Mouse (Mus musculus) kidney, embryonic 16.5 days (tissue): ENCODE results near the gene Mrpl55. TPM values are rescaled to one million over a fixed set of nuclear protein-coding genes. Genes with fewer than 3 reads are reported as not detected.
A peak's percentile ranks its signal among the peaks of the same experiment; 100 is the strongest.

ENCODE experiments used
- ATAC-seq: fragments of 200-750 bp; cut with Nextera tagmentation; 2 replicates; pipeline ENCODE4 v1.8.0; 2017; ENCODE audit warnings: moderate TSS enrichment; ENCODE audit not compliant: low FRiP score, low TSS enrichment
- H3K27ac ChIP-seq: fragments of 300-500 bp; sonication (generic); 2 replicates; pipeline ENCODE4 v1.5.1; 2014; ENCODE audit warnings: low read length
- H3K27me3 ChIP-seq: fragments of 300-500 bp; sonication (generic); 2 replicates; pipeline ENCODE4 v1.6.1; 2014; ENCODE audit warnings: low read length, control low read depth, mixed read lengths; ENCODE audit not compliant: insufficient read depth
- H3K36me3 ChIP-seq: fragments of 300-500 bp; sonication (generic); 2 replicates; pipeline ENCODE4 v1.6.1; 2014; ENCODE audit warnings: low read length, control low read depth, mixed read lengths; ENCODE audit not compliant: insufficient read depth
- H3K4me1 ChIP-seq: fragments of 300-500 bp; sonication (generic); 2 replicates; pipeline ENCODE4 v1.6.1; 2014; ENCODE audit warnings: low read length, control low read depth, mixed read lengths; ENCODE audit not compliant: insufficient read depth
- H3K4me2 ChIP-seq: fragments of 300-500 bp; sonication (generic); replicated peaks from 2 replicates; pipeline ENCODE4 v1.6.1; 2014; ENCODE audit warnings: low read depth, low read length
- H3K4me3 ChIP-seq: fragments of 300-500 bp; sonication (generic); 2 replicates; pipeline ENCODE4 v1.5.1; 2014; ENCODE audit warnings: mild to moderate bottlenecking, low read length
- H3K9ac ChIP-seq: fragments of 300-500 bp; sonication (generic); replicated peaks from 2 replicates; pipeline ENCODE4 v1.6.1; 2014; ENCODE audit warnings: low read length
- H3K9me3 ChIP-seq: fragments of 300-500 bp; sonication (generic); 2 replicates; pipeline ENCODE4 v1.6.1; 2016; ENCODE audit warnings: low read length, control low read depth
- WGBS: fragments of 180-500 bp; shearing (Covaris S2); extraction: QIAGEN DNeasy Blood & Tissue Kit; methylation state at CpG from one replicate; pipeline ENCODE4 v1.1.7; 2014; 5-methylcytosine and 5-hydroxymethylcytosine counted together
- polyA plus RNA-seq: library from polyadenylated mRNA; unstranded; fragments of >200 nt; fragmentation: Nextera tagmentation; extraction: Ambion mirVana; gene quantifications from 2 replicates; pipeline ENCODE4 v1.2.1, GENCODE M21; 2015

Gene Mrpl55
- polyA plus RNA-seq, 1 experiment from 2014 or later = 104 TPM

- Histone ChIP-seq H3K36me3 (peaks cover 3% of the 10 kb centered on the region; the same call in 1 of the 2 replicates), H3K27me3 (no peaks in the 10 kb centered on the region), H3K27ac (no peak overlapping the region), H3K9me3 (no peaks in the 10 kb centered on the region), H3K4me1 (peaks cover 43% of the 10 kb centered on the region), H3K4me3 (peak overlapping the region; percentile 85), H3K9ac (peak overlapping the region; percentile 98), H3K4me2 (peak overlapping the region; percentile 86)
- no peak for ATAC-seq
- WGBS = 25% methylated on average over 3 of the region's 3 CpGs
Measured at GRCm38 (mm10) chr11:59226251-59226650, 24.0 kb downstream of the Mrpl55 start.

- Histone ChIP-seq H3K9me3 (no peaks in the 10 kb centered on the region), H3K27ac (peak overlapping the region; percentile 99), H3K4me3 (peak overlapping the region; percentile 85), H3K36me3 (peaks cover 3% of the 10 kb centered on the region; the same call in 1 of the 2 replicates), H3K4me1 (peaks cover 43% of the 10 kb centered on the region), H3K9ac (peak overlapping the region; percentile 98), H3K27me3 (no peaks in the 10 kb centered on the region), H3K4me2 (peak overlapping the region; percentile 86)
- ATAC-seq = no peak
- WGBS = 2% methylated on average over 21 of the region's 21 CpGs
Measured at GRCm38 (mm10) chr11:59226787-59227603, 24.7 kb downstream of the Mrpl55 start.

- under 1% methylated on average over 51 of the region's 51 CpGs for WGBS
- H3K9ac ChIP-seq = peak overlapping the region; percentile 98
- peak; percentile 81 for ATAC-seq
- H3K4me2 ChIP-seq = peak overlapping the region; percentile 86
- H3K27ac ChIP-seq = peak overlapping the region; percentile 99
- peaks cover 3% of the 10 kb centered on the region; the same call in 1 of the 2 replicates for H3K36me3 ChIP-seq
- H3K4me1 ChIP-seq = peaks cover 42% of the 10 kb centered on the region
- H3K9me3 ChIP-seq = no peaks in the 10 kb centered on the region
- H3K27me3 ChIP-seq = no peaks in the 10 kb centered on the region
- peak overlapping the region; percentile 85 for H3K4me3 ChIP-seq
Measured at GRCm38 (mm10) chr11:59227604-59228121, 25.4 kb downstream of the Mrpl55 start.

- Histone ChIP-seq H3K9ac (peak within 1 kb of the TSS; percentile 98), H3K4me1 (peaks cover 39% of the 10 kb centered on the region), H3K9me3 (no peaks in the 10 kb centered on the region), H3K27ac (peak within 1 kb of the TSS; percentile 99), H3K4me2 (peak within 1 kb of the TSS; percentile 86), H3K4me3 (peak within 1 kb of the TSS; percentile 85), H3K36me3 (peaks cover under 1% of the 10 kb centered on the region; the same call in 1 of the 2 replicates), H3K27me3 (no peaks in the 10 kb centered on the region)
- WGBS = 4% methylated on average over 58 of the region's 59 CpGs
- ATAC-seq = peak; percentile 97
Measured at GRCm38 (mm10) chr11:59228122-59228953, 26.1 kb downstream of the Mrpl55 start, which contains the start of gene Arf1. Arf1 (minus strand) TSS chr11:59228270.

- H3K36me3 ChIP-seq = no peaks in the 10 kb centered on the region
- H3K9ac ChIP-seq = no peak overlapping the region
- H3K27me3 ChIP-seq = no peaks in the 10 kb centered on the region
- H3K9me3 ChIP-seq = no peaks in the 10 kb centered on the region
- no peak overlapping the region for H3K4me2 ChIP-seq
- H3K4me3 ChIP-seq = no peak overlapping the region
- WGBS = 9% methylated on average over 7 of the region's 7 CpGs
- no peak overlapping the region for H3K27ac ChIP-seq
- ATAC-seq = no peak
- peaks cover 25% of the 10 kb centered on the region for H3K4me1 ChIP-seq
Measured at GRCm38 (mm10) chr11:59230144-59230760, 28.0 kb downstream of the Mrpl55 start.

GRCm38 (mm10) chr11:59232797-59233196 is 30.5 kb downstream of the Mrpl55 start:
- H3K36me3 ChIP-seq = no peaks in the 10 kb centered on the region
- 72% methylated on average over 2 of the region's 2 CpGs for WGBS
- H3K27ac ChIP-seq = no peak overlapping the region
- H3K27me3 ChIP-seq = no peaks in the 10 kb centered on the region
- no peak overlapping the region for H3K9ac ChIP-seq
- no peak for ATAC-seq
- H3K4me1 ChIP-seq = peaks cover 7% of the 10 kb centered on the region
- H3K9me3 ChIP-seq = no peaks in the 10 kb centered on the region
- H3K4me2 ChIP-seq = no peak overlapping the region
- no peak overlapping the region for H3K4me3 ChIP-seq

- no peak overlapping the region for H3K27ac ChIP-seq
- H3K36me3 ChIP-seq = no peaks in the 10 kb centered on the region
- WGBS = 5% methylated on average over 15 of the region's 15 CpGs
- no peak overlapping the region for H3K4me2 ChIP-seq
- peak; percentile 80 for ATAC-seq
- no peak overlapping the region for H3K9ac ChIP-seq
- peaks cover 7% of the 10 kb centered on the region for H3K4me1 ChIP-seq
- H3K9me3 ChIP-seq = no peaks in the 10 kb centered on the region
- H3K27me3 ChIP-seq = peaks cover 8% of the 10 kb centered on the region; the same call in 1 of the 2 replicates
- H3K4me3 ChIP-seq = no peak overlapping the region
Measured at GRCm38 (mm10) chr11:59238525-59239427, 36.5 kb downstream of the Mrpl55 start.

- no peak overlapping the region for H3K9ac ChIP-seq
- no peak overlapping the region for H3K4me2 ChIP-seq
- no peak for ATAC-seq
- no peak overlapping the region for H3K27ac ChIP-seq
- peaks cover 7% of the 10 kb centered on the region for H3K4me1 ChIP-seq
- H3K9me3 ChIP-seq = no peaks in the 10 kb centered on the region
- 46% methylated on average over 4 of the region's 4 CpGs for WGBS
- H3K36me3 ChIP-seq = no peaks in the 10 kb centered on the region
- peaks cover 8% of the 10 kb centered on the region; the same call in 1 of the 2 replicates for H3K27me3 ChIP-seq
- H3K4me3 ChIP-seq = no peak overlapping the region
Measured at GRCm38 (mm10) chr11:59239428-59239785, 37.1 kb downstream of the Mrpl55 start.
